Mouse (Mus musculus) heart, postnatal 10 days (tissue): ENCODE data around the gene Sema4d. TPM values are rescaled to one million over a fixed set of nuclear protein-coding genes. Genes with fewer than 3 reads are reported as not detected.

Experiments
- DNase-seq, 2 experiments: peaks; one replicate each; pipeline ENCODE4 v3.0.0; 2021
- intact Hi-C: fragments of 180-260 bp; cut with DNase I; formaldehyde crosslinking; loops from one replicate; pipeline ENCODE4 v1.15.1; 2025
- microRNA-seq, 2 experiments: library from miRNA; unstranded; fragments of <30 nt; microRNA quantifications; one replicate each; pipeline ENCODE4 v1.2.0; 2022
- total RNA-seq, 2 experiments: library from RNA; stranded (reverse); gene quantifications; 2 replicates each; pipeline ENCODE4 v1.2.3; 2021

Sema4d gene
- total RNA-seq, 2 experiments from 2014 or later: 69.1 to 79.5 TPM

DNA sequence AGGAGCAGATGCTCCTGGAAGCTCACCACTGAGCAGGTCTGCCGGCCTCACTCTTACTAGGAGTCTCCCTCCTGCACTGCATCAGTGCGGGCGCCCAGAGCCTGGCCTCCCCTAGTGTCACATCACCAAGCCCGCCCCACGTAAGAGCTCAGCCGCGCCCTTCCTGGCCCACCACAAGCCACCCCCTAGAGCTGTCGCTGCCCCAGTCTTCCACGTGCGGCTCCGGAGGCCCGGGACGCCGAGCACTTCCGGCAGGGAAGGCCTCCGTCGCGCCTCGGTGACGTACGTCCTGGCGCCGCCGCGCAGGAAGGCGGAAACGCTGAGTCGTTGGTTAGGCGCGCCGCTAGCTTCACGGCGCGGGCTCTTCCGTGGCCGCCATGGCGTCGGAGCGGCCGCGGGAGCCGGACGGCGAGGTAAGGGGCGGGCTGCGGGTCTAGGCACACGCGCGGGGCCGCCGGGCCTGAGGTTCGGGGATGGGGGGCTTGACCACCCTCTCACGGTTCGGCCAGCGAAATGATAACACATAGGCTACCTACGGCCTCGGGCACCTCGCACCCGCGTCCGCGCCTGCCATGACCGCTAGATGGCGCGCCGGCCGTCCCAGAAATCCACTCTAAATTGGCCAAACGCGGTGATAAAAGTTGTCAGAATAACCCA is 142.0 kb downstream of the Sema4d start, which contains the start of gene Secisbp2:
Gene Secisbp2, plus strand, starts transcription at position 290 of the 657 bp plus-strand sequence.
- DNase-seq: peak; percentile 97
- intact Hi-C loops: loop anchor here (2.0 to 10.0 kb wide), 2 partner anchors 165 to 573 kb away; no protein-coding TSS in a partner anchor

DNA sequence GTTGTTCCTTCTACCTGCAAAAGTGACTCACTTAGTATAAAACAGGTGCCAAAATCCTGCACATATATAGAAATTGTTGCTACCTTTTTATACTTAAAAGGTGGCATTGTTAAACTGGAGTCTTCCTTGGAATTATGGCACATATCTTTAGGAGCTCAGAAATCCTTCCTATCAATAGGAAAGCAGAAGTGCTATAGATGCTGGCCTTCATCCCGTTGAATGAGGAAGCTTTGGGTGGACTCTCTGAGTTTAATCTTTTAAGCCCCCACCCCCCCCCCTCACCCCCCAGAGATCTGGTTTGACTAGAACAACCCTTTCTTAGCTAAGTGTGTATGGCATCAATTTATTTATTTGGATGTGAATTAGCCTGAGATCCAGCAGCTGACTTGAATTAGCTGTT is 143.8 kb downstream of the Sema4d start:
- no peak for DNase-seq

DNA sequence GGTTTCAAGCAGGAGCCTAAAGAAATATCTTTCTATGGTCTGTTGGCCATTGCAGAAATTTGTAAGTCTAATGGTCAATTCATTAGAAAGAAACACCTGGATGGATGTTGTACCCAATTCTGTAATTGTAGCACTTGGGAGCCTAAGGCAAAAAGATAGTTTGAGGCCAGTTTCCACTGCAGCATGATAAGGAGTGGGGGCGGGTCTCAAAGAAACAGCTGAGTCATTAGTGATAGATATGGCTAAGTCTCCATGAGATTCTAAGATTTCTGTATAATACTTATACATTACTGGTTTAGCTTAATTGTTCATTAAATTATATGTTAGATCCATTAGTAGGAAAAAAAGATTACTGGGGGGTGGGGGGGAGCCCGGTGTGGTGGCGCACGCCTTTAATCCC is 145.3 kb downstream of the Sema4d start:
- intact Hi-C loops: no loop called here
- no peak for DNase-seq

More for the DNA sequence above, 143.8 kb downstream of the Sema4d start:
- intact Hi-C loops: loop anchor here (10.0 kb wide), 1 partner anchor 575 kb away; no protein-coding TSS in a partner anchor

DNA sequence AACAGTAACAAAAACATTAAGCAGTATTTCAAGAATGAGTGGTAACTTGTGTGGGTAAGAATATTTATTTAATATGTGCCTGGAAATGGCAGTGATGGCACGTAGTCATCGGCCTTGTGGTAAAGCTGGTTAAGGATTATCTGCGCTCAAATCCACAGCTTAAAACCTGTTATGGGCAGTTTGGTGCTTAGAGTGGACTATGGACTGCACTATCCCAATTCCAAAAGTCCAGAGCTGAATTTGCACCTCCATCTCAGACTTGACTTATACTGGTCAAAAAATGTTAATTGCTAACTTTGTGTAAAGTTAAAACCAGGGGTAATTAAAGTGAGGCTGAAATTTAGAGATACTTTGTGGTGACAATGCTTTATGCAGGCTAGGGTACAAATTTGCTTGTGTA is 145.8 kb downstream of the Sema4d start:
- intact Hi-C loops: no loop called here
- no peak for DNase-seq

DNA sequence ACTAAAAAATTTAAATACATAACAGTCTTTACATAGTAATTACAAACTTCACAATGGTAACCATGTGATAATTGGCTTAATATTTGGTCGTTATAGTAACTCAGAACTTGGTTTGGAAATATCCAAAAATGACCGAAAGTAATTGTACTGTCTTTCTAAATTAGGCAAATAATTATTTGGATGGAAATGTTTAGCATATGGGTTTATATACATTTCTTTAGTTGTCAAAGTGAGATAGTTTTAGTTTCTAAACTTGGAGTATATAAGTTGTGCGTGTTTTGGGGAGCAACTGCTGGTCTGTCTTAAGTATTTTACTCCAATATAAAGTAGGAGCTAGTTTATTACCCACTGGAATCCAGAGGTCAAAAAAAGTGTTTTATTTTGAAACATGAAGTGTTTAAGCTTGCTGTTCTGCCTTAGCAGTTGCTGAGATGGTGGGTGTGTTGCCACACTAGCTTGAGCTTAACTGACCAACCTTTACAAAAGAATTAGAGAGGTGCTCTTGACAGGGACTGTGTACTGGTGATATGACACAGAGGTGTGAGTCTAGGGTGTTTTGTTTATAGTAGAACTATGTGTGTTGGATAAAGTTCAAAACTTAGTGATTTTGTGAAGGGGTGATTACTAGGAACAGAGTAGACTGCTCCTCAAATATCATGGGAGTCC is 147.1 kb downstream of the Sema4d start:
- intact Hi-C loops: no loop called here
- no peak for DNase-seq

DNA sequence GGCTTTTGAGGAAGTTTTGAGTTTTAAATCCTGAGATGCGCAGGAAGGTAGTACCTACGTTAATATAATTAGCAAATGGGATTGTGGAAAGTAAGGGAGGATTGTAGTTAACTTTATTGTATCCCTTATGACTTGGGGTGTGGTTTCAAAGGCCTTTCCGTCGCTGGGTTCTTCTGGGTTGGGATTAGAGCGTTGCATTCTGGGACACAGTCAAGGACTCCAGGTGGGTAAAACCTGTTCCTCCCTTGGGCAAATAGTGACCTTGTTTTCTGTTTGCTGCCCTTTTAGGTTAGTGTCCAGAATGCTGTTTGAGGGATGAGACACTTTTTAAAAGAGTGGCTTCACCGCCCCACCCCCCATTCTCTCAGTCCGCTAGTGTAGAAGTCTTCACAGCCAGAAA is 147.7 kb downstream of the Sema4d start:
- DNase-seq: peak; percentile 15 to 19
- intact Hi-C loops: no loop called here

DNA sequence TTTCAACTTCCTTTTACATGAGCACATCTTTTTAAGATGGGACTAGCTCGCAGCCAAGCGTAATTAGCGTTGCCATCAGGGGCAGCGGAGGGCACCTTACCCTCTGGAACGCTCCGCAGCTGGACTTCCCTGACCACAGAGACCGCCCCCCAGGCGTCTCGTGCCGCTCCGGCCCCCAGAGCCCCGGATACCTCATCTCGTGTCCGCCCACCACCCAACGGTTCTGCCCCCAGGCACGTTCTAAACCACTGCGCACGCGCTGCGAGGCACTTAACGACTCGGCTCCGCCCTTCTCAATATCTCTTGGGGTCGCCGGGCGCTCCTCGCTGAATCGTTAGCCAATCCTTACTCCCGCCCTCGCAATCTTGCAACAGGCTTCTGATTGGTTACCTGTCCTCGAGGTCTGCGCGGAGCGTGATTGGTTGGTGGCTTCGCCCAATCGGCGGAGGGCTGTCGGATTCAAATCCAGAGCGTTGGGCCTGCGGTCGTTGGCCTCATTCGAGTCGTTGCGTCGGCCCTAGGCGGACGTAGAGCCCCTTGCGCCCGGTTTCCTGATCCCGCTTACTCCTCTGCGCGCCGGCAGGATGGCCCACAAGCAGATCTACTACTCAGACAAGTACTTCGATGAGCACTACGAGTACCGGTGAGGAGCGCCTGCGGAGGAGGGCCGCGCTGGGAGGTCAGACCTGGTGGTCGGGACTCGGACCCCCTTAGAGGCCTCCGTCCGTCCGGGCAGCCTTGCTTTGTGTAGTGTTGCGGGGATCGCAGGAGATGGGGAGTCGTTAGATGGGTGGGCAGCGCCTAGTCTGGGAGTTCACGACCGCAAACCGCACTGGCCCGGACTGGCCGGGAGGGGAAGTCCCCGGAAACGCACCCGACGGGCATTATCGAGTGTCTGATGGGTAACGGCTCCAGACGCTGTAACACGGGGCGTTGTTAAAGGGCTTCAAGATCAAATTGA is 148.4 kb downstream of the Sema4d start, which contains the start of gene Cks2:
Gene Cks2, plus strand, starts transcription at position 404 of the 961 bp plus-strand sequence.
- intact Hi-C loops: no loop called here
- peak; percentile 99 for DNase-seq

DNA sequence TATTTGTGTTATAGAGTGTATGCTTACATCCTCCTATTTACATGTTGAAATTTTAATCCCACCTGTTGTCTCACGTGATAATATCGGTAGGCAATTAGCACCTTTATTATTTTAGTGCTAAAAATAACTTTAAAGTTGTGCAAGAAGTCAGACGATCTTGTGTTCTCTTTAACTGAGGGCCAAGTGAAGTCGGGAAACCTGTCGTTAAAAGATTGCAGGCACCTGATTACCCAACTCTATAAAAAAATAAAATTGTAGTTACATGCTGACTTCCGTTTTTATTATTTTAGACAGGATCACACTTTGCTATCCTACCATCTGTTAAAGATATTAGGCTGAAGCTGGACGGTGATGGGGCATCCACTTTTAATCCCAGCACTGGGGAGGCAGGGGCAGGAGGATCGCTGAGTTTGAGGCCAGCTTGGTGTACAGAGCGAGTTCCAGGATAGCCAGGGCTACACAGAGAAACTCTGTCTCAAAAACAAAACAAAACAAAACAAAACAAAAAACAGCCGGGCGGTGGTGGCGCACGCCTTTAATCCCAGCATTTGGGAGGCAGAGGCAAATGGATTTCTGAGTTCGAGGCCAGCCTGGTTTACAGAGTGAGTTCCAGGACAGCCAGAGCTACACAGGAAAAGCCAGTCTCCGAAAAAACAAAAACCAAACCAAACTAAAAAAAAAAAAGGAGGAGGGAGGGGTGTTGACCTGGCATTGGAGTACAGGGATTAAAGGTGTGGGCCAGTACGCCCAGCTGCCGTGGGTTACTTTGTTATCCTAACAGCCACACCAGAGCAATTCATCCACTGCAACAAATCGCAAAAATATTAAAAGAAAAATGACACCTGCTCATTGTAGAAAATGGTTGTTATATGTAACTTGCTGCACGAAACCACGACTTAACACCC is 149.4 kb downstream of the Sema4d start:
- DNase-seq: no peak
- intact Hi-C loops: no loop called here

DNA sequence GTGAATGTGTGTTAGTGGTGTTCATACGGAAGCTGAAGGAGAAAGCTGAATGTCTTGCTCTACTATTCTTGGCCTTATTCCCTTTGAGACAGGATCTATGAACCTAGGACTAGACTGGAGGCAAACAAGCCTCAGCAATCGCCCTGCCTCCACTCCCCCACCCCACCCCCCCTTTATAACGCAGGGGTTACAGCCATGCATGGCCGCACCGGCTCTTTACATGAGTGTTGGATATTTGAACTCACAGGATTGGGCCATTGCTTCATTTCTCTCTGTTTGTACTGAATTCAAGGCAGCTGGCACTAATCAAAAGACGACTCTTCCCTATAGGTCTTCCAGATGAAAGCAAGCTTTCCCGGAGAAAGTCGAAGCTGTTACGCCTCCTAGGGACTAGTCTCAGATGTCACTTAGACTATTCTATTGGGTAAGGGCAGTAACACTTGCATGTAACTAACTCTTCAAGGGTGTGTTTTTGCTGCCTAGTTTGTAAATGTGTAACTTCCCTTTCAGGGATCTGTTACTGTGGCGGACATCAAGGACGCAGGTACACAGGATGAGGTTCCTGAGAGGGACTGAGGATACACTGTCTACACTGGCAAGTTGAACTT is 151.3 kb downstream of the Sema4d start:
- DNase-seq: no peak
- intact Hi-C loops: no loop called here

DNA sequence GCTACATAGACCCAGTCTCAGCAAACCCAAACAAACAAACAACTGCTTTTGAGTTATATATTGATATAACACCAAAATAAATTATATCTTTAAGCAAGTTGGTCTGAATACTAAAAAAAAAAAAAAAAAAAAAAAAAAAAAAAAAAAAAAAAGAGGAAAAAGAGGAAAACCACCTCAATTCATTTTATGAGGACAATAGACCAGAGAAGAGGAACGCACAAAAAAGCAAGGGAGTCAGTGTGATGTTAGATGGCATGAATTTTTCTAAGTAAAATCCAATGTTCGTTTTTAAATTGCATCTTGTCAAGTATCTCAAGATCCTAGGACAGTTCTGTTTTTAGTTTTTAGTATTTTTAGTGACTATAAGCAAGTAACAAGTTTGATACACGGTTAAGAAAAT is 152.1 kb downstream of the Sema4d start:
- intact Hi-C loops: no loop called here
- no peak for DNase-seq

DNA sequence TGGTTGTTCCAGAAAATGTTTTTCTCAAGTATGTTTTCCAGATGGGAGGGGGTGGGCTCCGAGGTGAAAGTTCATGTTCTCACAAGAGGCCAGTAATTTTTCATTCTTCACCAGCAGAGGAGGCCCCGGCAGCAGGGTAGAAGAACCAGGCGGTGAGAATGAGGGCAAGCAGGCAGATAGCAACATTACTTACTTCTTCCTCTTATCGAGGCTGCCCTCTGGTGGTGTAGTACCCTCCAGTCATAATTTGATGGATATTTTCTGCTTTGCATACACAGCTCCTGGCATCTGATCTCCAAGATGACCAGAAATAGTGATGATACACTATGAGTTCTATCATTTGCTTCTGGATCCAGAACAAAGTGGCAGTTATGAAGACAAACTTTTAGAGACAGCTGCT is 154.6 kb downstream of the Sema4d start:
- no peak for DNase-seq
- intact Hi-C loops: no loop called here

Small RNAs within 50 kb of the gene (microRNA-seq; reads per million reads assigned to microRNA genes)
- gene Gm23566: 0 reads per million in 2 experiments

Other genes starting within 250 kb of the Sema4d start
- gene Shc3, start 224.3 kb downstream of the Sema4d start, total RNA-seq: 1 to 10 TPM; 3.7 to 3.8 TPM
- 10 to 100 TPM; 25.1 to 26.0 TPM for gene Cks2, start 148.5 kb downstream of the Sema4d start, total RNA-seq
- gene Secisbp2, start 142.1 kb downstream of the Sema4d start, total RNA-seq: 10 to 100 TPM; 20.0 to 22.0 TPM
- 10 to 100 TPM; 27.8 to 37.9 TPM for gene Gadd45g, start 52.9 kb upstream of the Sema4d start, total RNA-seq